Mouse (Mus musculus) limb, embryonic 15.5 days (tissue): ENCODE data around the gene Flrt1. TPM values are rescaled to one million over a fixed set of nuclear protein-coding genes. Genes with fewer than 3 reads are reported as not detected.
"Not testable (repeated sequence)": the region's sequence is repeated elsewhere in the genome, so short reads cannot be mapped to it uniquely, and the experiment has no call there.

Experiments used
- ATAC-seq: fragments of 200-750 bp; cut with Nextera tagmentation; 2 replicates; pipeline ENCODE4 v1.8.0; 2017; ENCODE audit warnings: low read depth, moderate TSS enrichment; ENCODE audit not compliant: insufficient number of reproducible peaks, low FRiP score, low TSS enrichment
- H3K27ac ChIP-seq: fragments of 300-500 bp; sonication (generic); 2 replicates; pipeline ENCODE4 v1.5.1; 2015; ENCODE audit warnings: moderate library complexity, mild to moderate bottlenecking, inconsistent platforms
- H3K27me3 ChIP-seq: fragments of 300-500 bp; sonication (generic); 2 replicates; pipeline ENCODE4 v1.6.1; 2015; ENCODE audit warnings: inconsistent platforms
- H3K36me3 ChIP-seq: fragments of 300-500 bp; sonication (generic); 2 replicates; pipeline ENCODE4 v1.6.1; 2015; ENCODE audit warnings: inconsistent platforms
- H3K4me1 ChIP-seq: fragments of 300-500 bp; sonication (generic); 2 replicates; pipeline ENCODE4 v1.6.1; 2015; ENCODE audit warnings: inconsistent platforms
- H3K4me2 ChIP-seq: fragments of 300-500 bp; sonication (generic); 2 replicates; pipeline ENCODE4 v1.6.1; 2015; ENCODE audit warnings: mild to moderate bottlenecking, inconsistent platforms
- H3K4me3 ChIP-seq: fragments of 300-500 bp; sonication (generic); 2 replicates; pipeline ENCODE4 v1.5.1; 2015; ENCODE audit warnings: mild to moderate bottlenecking, inconsistent platforms
- H3K9ac ChIP-seq: fragments of 300-500 bp; sonication (generic); 2 replicates; pipeline ENCODE4 v1.6.1; 2015; ENCODE audit warnings: inconsistent platforms
- H3K9me3 ChIP-seq: fragments of 300-500 bp; sonication (generic); 2 replicates; pipeline ENCODE4 v1.6.1; 2016; ENCODE audit warnings: inconsistent platforms
- WGBS: fragments of 180-500 bp; shearing (Covaris S2); methylation state at CpG from one replicate; pipeline ENCODE4 v1.1.7; 2015; 5-methylcytosine and 5-hydroxymethylcytosine counted together
- polyA plus RNA-seq: library from polyadenylated mRNA; unstranded; fragments of >200 nt; fragmentation: Nextera tagmentation; extraction: Ambion mirVana; gene quantifications from 2 replicates; pipeline ENCODE4 v1.2.1, GENCODE M21; 2015

Flrt1 gene
- polyA plus RNA-seq, 1 experiment from 2014 or later, result 5.6 TPM

DNA sequence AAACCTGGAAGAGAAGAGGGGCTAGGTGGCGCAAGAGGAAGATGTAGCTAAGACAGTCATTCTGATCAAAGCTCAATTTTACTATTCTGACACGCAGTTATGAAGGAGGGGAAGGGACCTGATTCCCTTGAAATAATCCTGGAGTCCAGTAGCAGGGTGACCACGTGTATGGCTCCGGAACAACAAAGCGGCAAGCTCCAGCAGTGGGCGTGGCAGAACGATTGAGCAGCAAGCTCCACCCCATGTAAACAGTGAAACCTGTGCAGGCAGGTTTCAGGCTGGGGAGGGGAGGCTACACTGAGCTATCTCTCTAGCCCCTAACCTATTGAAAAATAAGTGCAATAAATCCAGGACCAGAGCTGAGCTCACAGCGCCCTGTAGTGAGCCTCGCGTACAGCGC is 30.2 kb downstream of the Flrt1 start:
- H3K36me3 ChIP-seq, ATAC-seq, H3K9ac ChIP-seq, H3K4me2 ChIP-seq, H3K27ac ChIP-seq, H3K4me3 ChIP-seq, H3K9me3 ChIP-seq: not testable (repeated sequence)
- peaks cover 12% of the 10 kb centered on the region for H3K4me1 ChIP-seq
- H3K27me3 ChIP-seq, result peaks cover 12% of the 10 kb centered on the region
- WGBS, result 82% methylated on average over 11 of the region's 11 CpGs

DNA sequence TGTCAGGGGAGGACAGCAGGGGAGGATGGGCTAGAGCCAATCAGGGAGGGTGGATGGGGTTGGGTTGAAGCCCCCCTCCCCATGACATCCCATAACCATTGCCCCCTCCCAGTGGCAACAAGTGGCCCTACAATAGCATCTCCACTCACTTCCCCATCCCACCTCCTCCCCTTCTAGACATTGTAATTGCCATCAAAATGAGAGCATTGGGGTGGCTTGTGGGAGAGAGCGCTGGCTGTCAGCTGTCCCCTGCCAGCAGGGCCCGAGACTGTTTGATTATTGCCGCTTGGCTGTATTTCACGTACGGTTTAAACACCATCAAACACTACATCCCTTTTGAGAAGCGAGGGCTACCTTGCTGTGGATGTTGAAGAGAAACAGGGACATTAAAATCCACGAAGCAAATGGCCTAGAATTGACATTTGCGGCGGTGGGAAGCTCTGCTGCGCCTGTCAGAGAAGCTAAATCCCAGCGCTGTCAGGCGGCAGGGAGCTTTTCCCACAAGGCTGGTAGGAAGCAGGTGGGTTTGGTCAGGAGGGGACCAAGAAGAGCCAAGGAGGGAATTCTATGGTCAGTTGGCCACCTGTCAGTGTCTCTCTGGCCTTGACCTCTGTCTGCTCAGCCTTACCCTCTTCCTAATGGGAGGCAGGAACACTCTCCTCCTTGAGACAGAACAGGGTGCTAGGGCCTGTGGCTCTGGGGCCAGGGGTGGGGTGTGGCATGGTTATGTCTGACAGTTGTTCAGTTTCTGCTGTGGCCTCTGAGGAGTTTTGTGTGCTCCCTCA is 31.3 kb downstream of the Flrt1 start:
- H3K36me3 ChIP-seq, result no peaks in the 10 kb centered on the region
- no peak overlapping the region for H3K4me3 ChIP-seq
- H3K4me2 ChIP-seq, result no peak overlapping the region
- H3K27me3 ChIP-seq, result peaks cover 20% of the 10 kb centered on the region
- 56% methylated on average over 12 of the region's 12 CpGs for WGBS
- no peak overlapping the region for H3K9ac ChIP-seq
- no peak overlapping the region for H3K27ac ChIP-seq
- ATAC-seq, result no peak
- H3K4me1 ChIP-seq, result peaks cover 19% of the 10 kb centered on the region
- no peaks in the 10 kb centered on the region for H3K9me3 ChIP-seq

- H3K27me3 ChIP-seq, result peaks cover 29% of the 10 kb centered on the region
Observed at GRCm38 (mm10) chr19:7072221-7072620, 33.3 kb downstream of the Flrt1 start.

DNA sequence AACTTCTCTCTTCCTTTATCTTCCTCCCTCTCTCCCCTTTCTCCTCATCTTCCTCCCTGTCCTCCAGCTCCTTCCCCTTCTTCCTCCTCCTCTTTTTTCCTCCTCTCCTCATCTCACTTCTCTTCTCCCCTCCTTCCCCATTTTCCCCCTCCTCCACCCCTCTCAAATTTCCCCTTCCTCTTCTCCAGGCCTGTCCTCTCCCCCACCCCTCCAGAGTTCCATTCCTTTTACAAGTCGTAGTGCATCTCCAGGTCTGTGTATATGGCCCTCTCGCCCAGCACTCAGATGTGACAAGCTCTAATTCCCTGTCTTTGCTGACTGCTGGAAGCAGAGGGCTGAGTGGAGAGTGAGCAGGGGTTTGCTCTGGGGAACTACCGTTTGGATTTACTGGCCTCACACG is 34.8 kb downstream of the Flrt1 start:
- Histone ChIP-seq H3K27ac (no peak overlapping the region), H3K9ac (no peak overlapping the region), H3K4me2 (peak overlapping the region; percentile 31; the same call in 1 of the 2 replicates), H3K4me1 (peaks cover 53% of the 10 kb centered on the region), H3K27me3 (peaks cover 29% of the 10 kb centered on the region), H3K9me3 (no peaks in the 10 kb centered on the region), H3K4me3 (no peak overlapping the region), H3K36me3 (no peaks in the 10 kb centered on the region)
- no peak for ATAC-seq
- WGBS, result 20% methylated on average over 4 of the region's 4 CpGs

More at GRCm38 (mm10) chr19:7072221-7072620, 33.3 kb downstream of the Flrt1 start:
- H3K4me2 ChIP-seq, result no peak overlapping the region
- H3K9me3 ChIP-seq, result no peaks in the 10 kb centered on the region
- peaks cover 39% of the 10 kb centered on the region for H3K4me1 ChIP-seq
- no peak overlapping the region for H3K4me3 ChIP-seq
- no peak for ATAC-seq
- no peak overlapping the region for H3K27ac ChIP-seq
- WGBS, result 55% methylated on average over 6 of the region's 6 CpGs
- H3K9ac ChIP-seq, result no peak overlapping the region
- no peaks in the 10 kb centered on the region for H3K36me3 ChIP-seq

DNA sequence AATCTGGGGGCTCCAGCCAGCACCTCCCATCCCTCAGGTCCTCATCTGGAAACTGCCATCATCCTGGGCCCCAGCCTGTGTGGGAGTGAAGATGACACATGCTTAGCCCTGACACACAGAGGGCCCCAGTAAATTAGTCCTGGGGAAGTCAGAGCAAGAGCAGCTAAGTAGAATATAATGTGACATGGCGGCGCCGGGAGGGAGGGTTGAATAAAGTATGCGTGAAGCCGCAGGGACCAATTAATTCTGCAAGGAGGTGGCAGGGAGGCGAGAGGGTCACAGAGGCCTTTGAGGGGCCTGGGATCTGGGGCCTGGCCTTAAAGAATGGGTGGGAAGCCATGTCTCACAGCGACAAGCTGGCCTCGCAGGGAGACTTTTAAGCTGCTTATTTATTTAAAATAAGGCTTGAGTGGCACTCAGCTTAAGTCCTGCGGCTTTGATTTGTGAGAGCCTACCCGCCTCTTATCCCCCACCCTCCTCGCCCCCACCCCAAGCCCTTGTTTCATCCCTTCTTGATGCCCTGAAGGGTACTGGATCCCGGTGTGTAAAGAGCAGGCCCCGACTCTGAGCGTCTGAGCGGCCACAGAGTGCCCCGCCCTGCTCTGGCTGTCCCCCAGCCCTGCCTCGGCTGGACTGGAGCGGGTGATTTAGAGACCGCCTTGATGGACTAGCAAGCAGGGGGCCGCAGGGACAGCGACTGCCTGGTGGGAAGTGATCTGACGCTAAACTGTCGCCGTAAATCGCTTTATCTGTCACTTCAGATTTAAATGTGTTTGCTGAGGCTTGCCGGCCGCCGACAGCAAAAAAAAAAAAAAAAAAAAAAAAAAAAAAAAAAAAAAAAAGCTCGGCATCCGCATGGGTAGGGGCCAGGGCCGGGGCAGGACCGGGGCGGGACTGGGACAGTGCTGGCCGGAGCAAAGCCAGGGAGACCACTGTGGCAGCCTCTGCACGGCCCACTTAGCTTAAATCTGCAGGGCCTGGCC is 35.5 kb downstream of the Flrt1 start:
- H3K4me3 ChIP-seq, result peak overlapping the region; percentile 17
- peaks cover 58% of the 10 kb centered on the region for H3K4me1 ChIP-seq
- 13% methylated on average over 35 of the region's 35 CpGs for WGBS
- peak overlapping the region; percentile 31 for H3K4me2 ChIP-seq
- peaks cover 29% of the 10 kb centered on the region for H3K27me3 ChIP-seq
- no peak for ATAC-seq
- H3K36me3 ChIP-seq, result no peaks in the 10 kb centered on the region
- H3K9me3 ChIP-seq, result no peaks in the 10 kb centered on the region
- H3K9ac ChIP-seq, result no peak overlapping the region
- 0 out of 2 replicates have a peak overlapping the region, but pooled peaks have one; percentile 7 for H3K27ac ChIP-seq

DNA sequence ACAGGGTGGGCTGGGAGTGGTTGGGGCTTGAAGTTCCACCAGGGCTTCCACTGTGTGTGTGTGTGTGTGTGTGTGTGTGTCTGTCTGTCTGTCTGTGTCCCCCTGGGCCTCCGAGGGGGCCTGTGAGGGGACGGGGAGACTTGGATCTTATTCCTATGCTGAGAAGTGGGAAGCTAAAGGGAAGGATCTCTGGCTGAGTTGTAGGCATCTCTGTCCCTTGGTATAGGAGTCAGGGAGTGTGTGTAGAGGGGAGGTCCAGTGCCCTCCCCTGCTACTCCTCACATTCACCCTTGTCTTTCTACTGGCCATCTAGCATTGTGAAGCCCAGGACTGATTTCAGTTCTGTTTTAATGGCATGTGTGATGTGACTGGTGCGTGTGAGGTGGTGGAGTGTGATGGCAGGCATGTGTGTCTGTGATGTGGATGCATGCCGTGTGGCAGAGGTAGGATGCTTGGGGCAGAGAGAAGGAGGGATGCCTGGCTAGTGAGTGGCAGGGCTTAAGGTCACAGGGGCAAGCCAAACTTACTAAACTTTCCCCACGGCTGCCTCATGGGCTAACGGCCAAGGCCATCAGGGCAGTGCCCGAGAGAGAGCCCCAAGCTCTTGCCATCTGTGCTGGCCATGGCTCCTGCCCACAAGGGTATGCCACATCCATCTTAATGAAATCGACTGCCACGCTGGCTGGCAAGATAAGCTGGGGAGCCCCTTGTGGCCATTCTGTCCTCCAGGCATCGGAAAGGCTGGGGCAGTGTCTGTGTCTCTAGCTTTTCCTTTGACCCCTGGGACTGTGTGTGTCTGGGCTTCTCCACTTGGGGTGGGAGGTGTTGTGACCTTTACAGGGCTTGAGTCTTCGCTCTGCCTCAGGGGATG is 36.6 kb downstream of the Flrt1 start:
- 53% methylated on average over 11 of the region's 11 CpGs for WGBS
- no peak overlapping the region for H3K27ac ChIP-seq
- peaks cover 29% of the 10 kb centered on the region for H3K27me3 ChIP-seq
- no peak overlapping the region for H3K4me3 ChIP-seq
- H3K4me1 ChIP-seq, result peaks cover 61% of the 10 kb centered on the region
- H3K9me3 ChIP-seq, result no peaks in the 10 kb centered on the region
- no peaks in the 10 kb centered on the region for H3K36me3 ChIP-seq
- H3K4me2 ChIP-seq, result peak overlapping the region; percentile 31; the same call in 1 of the 2 replicates
- no peak for ATAC-seq
- H3K9ac ChIP-seq, result no peak overlapping the region

- Histone ChIP-seq H3K4me1 (peaks cover 61% of the 10 kb centered on the region), H3K9ac (no peak overlapping the region), H3K27me3 (peaks cover 29% of the 10 kb centered on the region), H3K4me3 (no peak overlapping the region), H3K27ac (no peak overlapping the region), H3K36me3 (no peaks in the 10 kb centered on the region), H3K4me2 (peak overlapping the region; percentile 31), H3K9me3 (no peaks in the 10 kb centered on the region)
- 0 out of 2 replicates have a peak, but pooled peaks have one; percentile 20 for ATAC-seq
- WGBS, result 2% methylated on average over 14 of the region's 14 CpGs
Observed at GRCm38 (mm10) chr19:7068136-7068535, 37.4 kb downstream of the Flrt1 start.

DNA sequence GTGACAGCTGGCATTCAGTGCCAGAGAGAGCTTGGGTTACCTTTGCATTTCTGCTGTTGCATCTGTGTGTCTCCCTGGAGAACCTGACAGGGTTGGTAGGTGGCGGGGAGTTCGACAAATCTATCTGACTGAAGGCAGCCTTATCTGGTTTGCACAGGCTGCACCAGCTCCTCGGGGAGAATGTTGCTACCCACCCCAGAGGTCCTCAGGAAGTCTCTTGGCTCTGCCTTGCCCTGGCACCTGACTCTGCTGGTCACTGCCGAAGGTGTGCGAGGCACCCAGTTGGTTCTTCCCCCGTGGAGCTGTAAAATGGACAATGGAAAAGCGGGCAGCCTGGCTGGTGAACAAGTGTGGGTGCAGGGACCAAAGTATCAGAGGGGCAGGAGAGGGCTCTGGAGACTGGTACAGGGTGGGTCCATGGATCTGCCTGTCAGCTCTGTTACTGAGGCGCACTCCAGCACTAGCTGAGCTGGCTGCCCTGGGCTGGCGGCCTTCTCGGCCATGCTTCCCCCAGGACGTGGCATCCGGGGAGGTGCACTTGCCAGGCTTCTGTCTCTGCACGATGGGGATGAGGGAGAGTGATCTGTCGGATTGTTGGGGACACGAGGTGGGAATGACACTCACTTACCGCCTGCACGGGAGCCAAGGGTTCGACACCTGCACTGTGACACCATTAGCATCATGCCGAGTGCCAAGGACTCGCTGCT is 38.0 kb downstream of the Flrt1 start:
- H3K27ac ChIP-seq, result no peak overlapping the region
- H3K4me1 ChIP-seq, result peaks cover 61% of the 10 kb centered on the region
- ATAC-seq, result no peak
- peaks cover 29% of the 10 kb centered on the region for H3K27me3 ChIP-seq
- no peaks in the 10 kb centered on the region for H3K36me3 ChIP-seq
- no peak overlapping the region for H3K4me2 ChIP-seq
- WGBS, result 48% methylated on average over 20 of the region's 20 CpGs
- H3K4me3 ChIP-seq, result no peak overlapping the region
- H3K9ac ChIP-seq, result no peak overlapping the region
- no peaks in the 10 kb centered on the region for H3K9me3 ChIP-seq

GRCm38 (mm10) chr19:7066828-7067342 is 38.6 kb downstream of the Flrt1 start:
- no peak overlapping the region for H3K4me2 ChIP-seq

GRCm38 (mm10) chr19:7066034-7066827 is 39.3 kb downstream of the Flrt1 start:
- Histone ChIP-seq H3K4me3 (no peak overlapping the region), H3K4me1 (peaks cover 61% of the 10 kb centered on the region), H3K27me3 (peaks cover 19% of the 10 kb centered on the region), H3K4me2 (no peak overlapping the region), H3K9me3 (no peaks in the 10 kb centered on the region), H3K36me3 (no peaks in the 10 kb centered on the region), H3K27ac (peak overlapping the region; percentile 19), H3K9ac (no peak overlapping the region)
- 33% methylated on average over 15 of the region's 15 CpGs for WGBS
- no peak for ATAC-seq

More at GRCm38 (mm10) chr19:7066828-7067342, 38.6 kb downstream of the Flrt1 start:
- peak overlapping the region; percentile 13; the same call in 1 of the 2 replicates for H3K27ac ChIP-seq
- ATAC-seq, result no peak
- H3K4me1 ChIP-seq, result peaks cover 61% of the 10 kb centered on the region
- peaks cover 26% of the 10 kb centered on the region for H3K27me3 ChIP-seq
- no peaks in the 10 kb centered on the region for H3K36me3 ChIP-seq
- H3K4me3 ChIP-seq, result no peak overlapping the region
- WGBS, result 32% methylated on average over 7 of the region's 8 CpGs
- no peaks in the 10 kb centered on the region for H3K9me3 ChIP-seq
- H3K9ac ChIP-seq, result no peak overlapping the region
